Mouse (Mus musculus) bone marrow, adult 2 months (tissue): Measurements from ENCODE around the gene Dnajc10. TPM values are rescaled to one million over a fixed set of nuclear protein-coding genes. Genes with fewer than 3 reads are reported as not detected.

Experiments used
- H3K27ac ChIP-seq: fragments of 200-500 bp; 2 replicates; pipeline ENCODE4 v1.5.1; 2012; ENCODE audit warnings: low read depth, mild to moderate bottlenecking, control low read depth, inconsistent platforms, low read length; ENCODE audit not compliant: control insufficient read depth, poor library complexity, insufficient read depth
- H3K4me1 ChIP-seq: fragments of 200-500 bp; 2 replicates; pipeline ENCODE4 v1.6.1; 2011; ENCODE audit warnings: low read length; ENCODE audit not compliant: control insufficient read depth, insufficient read depth
- H3K4me3 ChIP-seq: fragments of 200-500 bp; replicated peaks from 2 replicates; pipeline ENCODE3; 2011; ENCODE audit warnings: mild to moderate bottlenecking, low read depth, low read length, control low read depth; ENCODE audit not compliant: control insufficient read depth
- CTCF ChIP-seq: fragments of 200-500 bp; IDR thresholded peaks from 2 replicates; pipeline ENCODE4 v1.5.1; 2011; ENCODE audit warnings: low read length, control low read depth; ENCODE audit not compliant: control insufficient read depth, insufficient read depth
- POLR2A ChIP-seq: fragments of 200-500 bp; IDR thresholded peaks from 2 replicates; pipeline ENCODE4 v1.6.1; 2011; ENCODE audit warnings: low read depth, mild to moderate bottlenecking, control low read depth, low read length, borderline replicate concordance; ENCODE audit not compliant: control insufficient read depth
- WGBS: fragments of 180-500 bp; shearing (Covaris S2); methylation state at CpG from one replicate; pipeline ENCODE4 v1.1.7; 2018; 5-methylcytosine and 5-hydroxymethylcytosine counted together
- polyA plus RNA-seq: library from polyadenylated mRNA; stranded (reverse); fragments of >200 nt; gene quantifications from 2 replicates; pipeline ENCODE4 v1.2.4, GENCODE M21; 2011; ENCODE audit warnings: low replicate concordance; ENCODE audit not compliant: missing spikeins, insufficient read depth, insufficient read length

Gene Dnajc10
- polyA plus RNA-seq, 1 experiment: 18.6 TPM

GRCm38 (mm10) chr2:80286397-80286796 is 28.9 kb upstream of the Dnajc10 start:
- WGBS: 85% methylated on average over 4 of the region's 4 CpGs
- H3K27ac ChIP-seq: no peak overlapping the region
- no peak for TF ChIP-seq POLR2A
- no peak for TF ChIP-seq CTCF
- no peak overlapping the region for H3K4me3 ChIP-seq
- no peaks in the 10 kb centered on the region for H3K4me1 ChIP-seq

GRCm38 (mm10) chr2:80292172-80292571 is 23.1 kb upstream of the Dnajc10 start, which contains the start of gene Prdx6b:
Gene Prdx6b, plus strand, starts transcription at chr2:80292472.
- Histone ChIP-seq H3K4me1 (no peaks in the 10 kb centered on the region), H3K27ac (no peak within 1 kb of the TSS), H3K4me3 (no peak within 1 kb of the TSS)
- no peak for TF ChIP-seq CTCF
- TF ChIP-seq POLR2A: no peak
- 72% methylated on average over 8 of the region's 8 CpGs for WGBS

GRCm38 (mm10) chr2:80298334-80298733 is 16.9 kb upstream of the Dnajc10 start:
- no peak for TF ChIP-seq POLR2A
- Histone ChIP-seq H3K27ac (no peak overlapping the region), H3K4me3 (no peak overlapping the region), H3K4me1 (no peaks in the 10 kb centered on the region)
- 4% methylated on average over 3 of the region's 3 CpGs for WGBS

- Histone ChIP-seq H3K4me1 (no peaks in the 10 kb centered on the region), H3K27ac (no peak overlapping the region), H3K4me3 (no peak overlapping the region)
- TF ChIP-seq CTCF (no peak), POLR2A (no peak)
- 79% methylated on average over 4 of the region's 4 CpGs for WGBS
Measured at GRCm38 (mm10) chr2:80300806-80301205, 14.5 kb upstream of the Dnajc10 start.

- H3K4me3 ChIP-seq: no peak overlapping the region
- no peak overlapping the region for H3K27ac ChIP-seq
- WGBS: 51% methylated on average over 2 of the region's 2 CpGs
- no peaks in the 10 kb centered on the region for H3K4me1 ChIP-seq
- no peak for TF ChIP-seq POLR2A
- TF ChIP-seq CTCF: no peak
Measured at GRCm38 (mm10) chr2:80303957-80304356, 11.3 kb upstream of the Dnajc10 start.

- Histone ChIP-seq H3K4me1 (no peaks in the 10 kb centered on the region; the same call in 1 of the 2 replicates), H3K27ac (no peak overlapping the region), H3K4me3 (no peak overlapping the region)
- no peak for TF ChIP-seq POLR2A
- no peak for TF ChIP-seq CTCF
- WGBS: 66% methylated on average over 3 of the region's 3 CpGs
Measured at GRCm38 (mm10) chr2:80307701-80308100, 7.6 kb upstream of the Dnajc10 start.

GRCm38 (mm10) chr2:80309775-80310174 is 5.5 kb upstream of the Dnajc10 start:
- Histone ChIP-seq H3K4me3 (no peak overlapping the region), H3K4me1 (no peaks in the 10 kb centered on the region; the same call in 1 of the 2 replicates), H3K27ac (no peak overlapping the region)
- WGBS: 77% methylated on average over 4 of the region's 4 CpGs
- TF ChIP-seq CTCF: no peak
- no peak for TF ChIP-seq POLR2A

GRCm38 (mm10) chr2:80310772-80311171 is 4.5 kb upstream of the Dnajc10 start:
- Histone ChIP-seq H3K4me1 (no peaks in the 10 kb centered on the region; the same call in 1 of the 2 replicates), H3K27ac (peak overlapping the region; percentile 67; the same call in 1 of the 2 replicates), H3K4me3 (no peak overlapping the region)
- 40% methylated on average over 4 of the region's 4 CpGs for WGBS
- TF ChIP-seq POLR2A (no peak), CTCF (no peak)

GRCm38 (mm10) chr2:80311350-80311749 is 3.9 kb upstream of the Dnajc10 start:
- H3K4me1 ChIP-seq: no peaks in the 10 kb centered on the region; the same call in 1 of the 2 replicates
- TF ChIP-seq CTCF (no peak), POLR2A (no peak)
- no peak overlapping the region for H3K4me3 ChIP-seq
- H3K27ac ChIP-seq: 0 out of 2 replicates have a peak overlapping the region, but pooled peaks have one; percentile 3
- WGBS: 69% methylated on average over 4 of the region's 4 CpGs
